Comparison of ENCODE assay signal across 10 mouse cellular contexts in genomic region chr14:101830116-101830515, GRCm38 (mm10).
DNase-seq lines count a peak whose midpoint lies in the region; ATAC-seq and TF ChIP-seq lines count a peak whose summit lies in the region.
"Had no signal": no experiment of that assay in that cellular context is flagged by ENCODE, and none has a peak within 500 bp of the region (broad histone marks: within the 10 kb centered on the region; RNA-seq: fewer than 3 reads in every experiment).

No protein-coding gene starts in this region.

- H3K9me3 ChIP-seq in limb, embryonic 12.5 days = no peaks in the 10 kb centered on the region
- H3K9me3 ChIP-seq in limb, embryonic 10.5 days (replicated peaks) = no peaks in the 10 kb centered on the region

- H3K4me1 ChIP-seq in limb, embryonic 12.5 days (replicated peaks) = peaks cover 11% of the 10 kb centered on the region
- H3K4me1 ChIP-seq in limb, embryonic 10.5 days = peaks cover 9% of the 10 kb centered on the region

- H3K4me2 ChIP-seq in limb, embryonic 12.5 days = no peak overlapping the region
- H3K4me2 ChIP-seq in myocyte (ENCODE audit: low read depth) = peak overlapping the region; percentile 35

- 64% methylated on average over 6 of the region's 6 CpGs for WGBS in limb, embryonic 12.5 days
- 77% methylated on average over 6 of the region's 6 CpGs for WGBS in limb, embryonic 10.5 days

- TF ChIP-seq POLR2A in myocyte (IDR thresholded peaks at IDR 0.05; ENCODE audit: insufficient read length, low read depth) = no peak

- no peak for ATAC-seq in limb, embryonic 12.5 days (ENCODE audit: insufficient number of reproducible peaks, insufficient read depth, low FRiP score, low TSS enrichment, low read depth)

- H3K27ac ChIP-seq in limb, embryonic 12.5 days = 0 out of 2 replicates have a peak overlapping the region, but pooled peaks have one; percentile 35
- H3K27ac ChIP-seq in limb, embryonic 10.5 days = no peak overlapping the region
- H3K27ac ChIP-seq: liver, embryonic 14.5 days had no signal

- no peaks in the 10 kb centered on the region for H3K36me3 ChIP-seq in limb, embryonic 12.5 days
- no peaks in the 10 kb centered on the region for H3K36me3 ChIP-seq in limb, embryonic 10.5 days
- no peaks in the 10 kb centered on the region for H3K36me3 ChIP-seq in myocyte (ENCODE audit: control insufficient read depth, insufficient read depth)

- DNase-seq in limb, embryonic 10.5 days (ENCODE audit: low spot score) = no peak
- peak; percentile 73 for DNase-seq in gastrocnemius, postnatal 25 days
- DNase-seq in kidney, adult 18-20 months = peak; percentile 65
- DNase-seq in left cerebral cortex, postnatal 25 days (ENCODE audit: low spot score in 2 of 2) = no peak
- no peak for DNase-seq in adrenal gland, postnatal 4 days (ENCODE audit: low spot score in 2 of 2)
- DNase-seq: right cerebral cortex, postnatal 14 days; thymus, postnatal 36 days had no signal

- intact Hi-C loops in left cerebral cortex, postnatal 25 days (cut with DNase I) = no loop called here

- H3K27me3 ChIP-seq in limb, embryonic 12.5 days = no peaks in the 10 kb centered on the region
- no peaks in the 10 kb centered on the region for H3K27me3 ChIP-seq in limb, embryonic 10.5 days (ENCODE audit: low read depth, poor library complexity, severe bottlenecking)
- H3K27me3 ChIP-seq in myocyte (ENCODE audit: control insufficient read depth, insufficient read depth, insufficient read length) = no peaks in the 10 kb centered on the region

- H3ac ChIP-seq in myocyte (ENCODE audit: control insufficient read depth, insufficient read length) = no peak overlapping the region

- H3K9ac ChIP-seq in limb, embryonic 12.5 days (replicated peaks) = no peak overlapping the region
- H3K9ac ChIP-seq: liver, embryonic 14.5 days had no signal

- no peaks in the 10 kb centered on the region for H3K79me2 ChIP-seq in myocyte (ENCODE audit: control insufficient read depth, insufficient read depth)

- no peak overlapping the region for H3K4me3 ChIP-seq in limb, embryonic 12.5 days (replicated peaks)
- no peak overlapping the region for H3K4me3 ChIP-seq in limb, embryonic 10.5 days
- no peak overlapping the region for H3K4me3 ChIP-seq in myocyte

TF ChIP-seq in myocyte, 11 proteins besides CTCF, POLR2A, EP300 and RAD21:
- no peak for TF ChIP-seq SRF (IDR thresholded peaks at IDR 0.05; ENCODE audit: control insufficient read depth, insufficient read length, low read depth)
- TF ChIP-seq TCF3 (IDR thresholded peaks at IDR 0.05; ENCODE audit: insufficient read length, low read depth) = no peak
- peak; percentile 33 to 87 (median 42) for TF ChIP-seq MYOG (IDR thresholded peaks at IDR 0.05; ENCODE audit: control insufficient read depth in 1 of 3, insufficient read depth in 1 of 3, insufficient read length in 2 of 3, low read depth in 2 of 3)
- no peak for TF ChIP-seq E2F4 (IDR thresholded peaks at IDR 0.05; ENCODE audit: insufficient read depth)
- peak in 2 of 3 experiments; percentile 65 to 77 for TF ChIP-seq MYOD1 (IDR thresholded peaks at IDR 0.05; ENCODE audit: control insufficient read depth in 1 of 3, insufficient read length in 2 of 3, low read depth in 2 of 3)
TF ChIP-seq in myocyte: peak in this region for 2.

Comparison
In these comparisons a context has a peak if more than half of its experiments do, and no peak if none do; other contexts are left out.
1. DNase-seq: peak in gastrocnemius, postnatal 25 days (single experiment) and kidney, adult 18-20 months (single experiment); none in limb, embryonic 10.5 days (single experiment), left cerebral cortex, postnatal 25 days (0 of 2) and adrenal gland, postnatal 4 days (0 of 2).